10 mouse cellular contexts compared by ENCODE assay signal in genomic region chr7:137468174-137468573, GRCm38 (mm10). TPM values are rescaled to one million over a fixed set of nuclear protein-coding genes. Genes with fewer than 3 reads are reported as not detected.
DNase-seq lines count a peak whose midpoint lies in the region; ATAC-seq lines count a peak whose summit lies in the region.
"Had no signal": no experiment of that assay in that cellular context is flagged by ENCODE, and none has a peak within 500 bp of the region (broad histone marks: within the 10 kb centered on the region; RNA-seq: fewer than 3 reads in every experiment).

No protein-coding gene starts in this region.

- no peak overlapping the region for H3K9ac ChIP-seq in forebrain, embryonic 14.5 days (ENCODE audit: low read length)
- no peak overlapping the region for H3K9ac ChIP-seq in forebrain, embryonic 12.5 days
- H3K9ac ChIP-seq: limb, embryonic 13.5 days; stomach, embryonic 15.5 days had no signal

- no peaks in the 10 kb centered on the region for H3K4me1 ChIP-seq in forebrain, embryonic 14.5 days (ENCODE audit: control insufficient read depth, insufficient read depth, low read length)
- H3K4me1 ChIP-seq in forebrain, embryonic 12.5 days: no peaks in the 10 kb centered on the region
- H3K4me1 ChIP-seq: limb, embryonic 13.5 days; stomach, embryonic 15.5 days had no signal

- H3K9me3 ChIP-seq in forebrain, embryonic 14.5 days (replicated peaks; ENCODE audit: control insufficient read depth, low read length): no peaks in the 10 kb centered on the region
- H3K9me3 ChIP-seq in forebrain, embryonic 12.5 days: no peaks in the 10 kb centered on the region
- H3K9me3 ChIP-seq: limb, embryonic 13.5 days; stomach, embryonic 15.5 days had no signal

- no peak for ATAC-seq in forebrain, embryonic 14.5 days
- no peak for ATAC-seq in forebrain, embryonic 12.5 days (ENCODE audit: low FRiP score)

- H3K4me2 ChIP-seq in forebrain, embryonic 14.5 days (ENCODE audit: low read length): no peak overlapping the region
- H3K4me2 ChIP-seq in forebrain, embryonic 12.5 days: no peak overlapping the region
- H3K4me2 ChIP-seq: limb, embryonic 13.5 days; stomach, embryonic 15.5 days had no signal

- peak; percentile 51 for DNase-seq in forebrain, embryonic 14.5 days (ENCODE audit: low spot score)
- DNase-seq in 416B (ENCODE audit: low read depth) (peak; percentile 65), adipocyte (ENCODE audit: low spot score) (peak; percentile 64)
- DNase-seq in frontal cortex, postnatal 36 days (ENCODE audit: low spot score in 2 of 2): peak; percentile 25 to 72
- peak; percentile 69 to 73 for DNase-seq in kidney, postnatal 4 days
- DNase-seq in lung, postnatal 4 days: peak; percentile 40 to 63
- peak; percentile 56 for DNase-seq in thymus, postnatal 4 days

- no peaks in the 10 kb centered on the region for H3K27me3 ChIP-seq in forebrain, embryonic 14.5 days (replicated peaks; ENCODE audit: control insufficient read depth, insufficient read depth, low read length)
- no peaks in the 10 kb centered on the region for H3K27me3 ChIP-seq in forebrain, embryonic 12.5 days
- H3K27me3 ChIP-seq: limb, embryonic 13.5 days; stomach, embryonic 15.5 days had no signal

- H3K36me3 ChIP-seq in forebrain, embryonic 14.5 days (ENCODE audit: control insufficient read depth, insufficient read depth, low read length): peaks cover 55% of the 10 kb centered on the region
- H3K36me3 ChIP-seq in forebrain, embryonic 12.5 days (replicated peaks): peaks cover 57% of the 10 kb centered on the region

- WGBS in forebrain, embryonic 14.5 days: 73% methylated on average over 4 of the region's 4 CpGs
- WGBS in forebrain, embryonic 12.5 days: 75% methylated on average over 4 of the region's 4 CpGs

- H3K4me3 ChIP-seq in forebrain, embryonic 14.5 days (ENCODE audit: low read depth, low read length): no peak overlapping the region
- H3K4me3 ChIP-seq in forebrain, embryonic 12.5 days (replicated peaks): no peak overlapping the region
- H3K4me3 ChIP-seq: limb, embryonic 13.5 days; stomach, embryonic 15.5 days had no signal

- H3K27ac ChIP-seq in forebrain, embryonic 14.5 days (ENCODE audit: low read depth, low read length): no peak overlapping the region
- no peak overlapping the region for H3K27ac ChIP-seq in forebrain, embryonic 12.5 days
- H3K27ac ChIP-seq: limb, embryonic 13.5 days; stomach, embryonic 15.5 days had no signal

RNA-seq across cellular contexts. Expression of gene Glrx3, which starts 30.8 kb away (rescaled TPM):
- 312 and 339 TPM in 2 replicates for polyA plus RNA-seq in forebrain, embryonic 14.5 days (2014; fragmentation: Nextera tagmentation; extraction: Ambion mirVana)
- 275 and 279 TPM in 2 replicates for polyA plus RNA-seq in forebrain, embryonic 12.5 days (2016; fragmentation: Nextera tagmentation; extraction: Ambion mirVana)

RNA-seq across cellular contexts. Expression of gene 9430038I01Rik, which starts 57.6 kb away (rescaled TPM):
- 8.9 and 10.6 TPM in 2 replicates for polyA plus RNA-seq in forebrain, embryonic 14.5 days (2014; fragmentation: Nextera tagmentation; extraction: Ambion mirVana)
- polyA plus RNA-seq in forebrain, embryonic 12.5 days (2016; fragmentation: Nextera tagmentation; extraction: Ambion mirVana): 13.8 and 16.0 TPM in 2 replicates
